Mouse (Mus musculus) embryonic facial prominence, embryonic 13.5 days (tissue): Measurements from ENCODE around the gene Wdr5. TPM values are rescaled to one million over a fixed set of nuclear protein-coding genes. Genes with fewer than 3 reads are reported as not detected.

Source experiments
- ATAC-seq: fragments of 200-750 bp; cut with Nextera tagmentation; 2 replicates; pipeline ENCODE4 v1.8.0; 2017; ENCODE audit warnings: low read depth; ENCODE audit not compliant: insufficient number of reproducible peaks, insufficient read depth, low FRiP score, low TSS enrichment
- H3K27ac ChIP-seq: fragments of 300-500 bp; sonication (generic); 2 replicates; pipeline ENCODE4 v1.5.1; 2015; ENCODE audit warnings: moderate library complexity, mild to moderate bottlenecking, inconsistent platforms
- H3K27me3 ChIP-seq: fragments of 300-500 bp; sonication (generic); 2 replicates; pipeline ENCODE4 v1.6.1; 2015; ENCODE audit warnings: mild to moderate bottlenecking, inconsistent platforms
- H3K36me3 ChIP-seq: fragments of 300-500 bp; sonication (generic); 2 replicates; pipeline ENCODE4 v1.6.1; 2015; ENCODE audit warnings: mild to moderate bottlenecking, inconsistent platforms
- H3K4me1 ChIP-seq: fragments of 300-500 bp; sonication (generic); 2 replicates; pipeline ENCODE4 v1.6.1; 2015; ENCODE audit warnings: inconsistent platforms
- H3K4me2 ChIP-seq: fragments of 300-500 bp; sonication (generic); 2 replicates; pipeline ENCODE4 v1.6.1; 2015; ENCODE audit warnings: moderate library complexity, mild to moderate bottlenecking, inconsistent platforms
- H3K4me3 ChIP-seq: fragments of 300-500 bp; sonication (generic); 2 replicates; pipeline ENCODE4 v1.5.1; 2015; ENCODE audit warnings: mild to moderate bottlenecking, inconsistent platforms
- H3K9ac ChIP-seq: fragments of 300-500 bp; sonication (generic); 2 replicates; pipeline ENCODE4 v1.6.1; 2015; ENCODE audit warnings: mild to moderate bottlenecking, inconsistent platforms
- H3K9me3 ChIP-seq: fragments of 300-500 bp; sonication (generic); 2 replicates; pipeline ENCODE4 v1.6.1; 2016; ENCODE audit warnings: inconsistent platforms
- WGBS: fragments of 180-500 bp; shearing (Covaris S2); methylation state at CpG from one replicate; pipeline ENCODE4 v1.1.7; 2015; ENCODE audit warnings: mixed read lengths; 5-methylcytosine and 5-hydroxymethylcytosine counted together
- polyA plus RNA-seq: library from polyadenylated mRNA; unstranded; fragments of >200 nt; fragmentation: Nextera tagmentation; extraction: Ambion mirVana; gene quantifications from 2 replicates; pipeline ENCODE4 v1.2.1, GENCODE M21; 2015

The Wdr5 gene
- 57.4 and 57.9 TPM in 2 replicates for polyA plus RNA-seq

DNA sequence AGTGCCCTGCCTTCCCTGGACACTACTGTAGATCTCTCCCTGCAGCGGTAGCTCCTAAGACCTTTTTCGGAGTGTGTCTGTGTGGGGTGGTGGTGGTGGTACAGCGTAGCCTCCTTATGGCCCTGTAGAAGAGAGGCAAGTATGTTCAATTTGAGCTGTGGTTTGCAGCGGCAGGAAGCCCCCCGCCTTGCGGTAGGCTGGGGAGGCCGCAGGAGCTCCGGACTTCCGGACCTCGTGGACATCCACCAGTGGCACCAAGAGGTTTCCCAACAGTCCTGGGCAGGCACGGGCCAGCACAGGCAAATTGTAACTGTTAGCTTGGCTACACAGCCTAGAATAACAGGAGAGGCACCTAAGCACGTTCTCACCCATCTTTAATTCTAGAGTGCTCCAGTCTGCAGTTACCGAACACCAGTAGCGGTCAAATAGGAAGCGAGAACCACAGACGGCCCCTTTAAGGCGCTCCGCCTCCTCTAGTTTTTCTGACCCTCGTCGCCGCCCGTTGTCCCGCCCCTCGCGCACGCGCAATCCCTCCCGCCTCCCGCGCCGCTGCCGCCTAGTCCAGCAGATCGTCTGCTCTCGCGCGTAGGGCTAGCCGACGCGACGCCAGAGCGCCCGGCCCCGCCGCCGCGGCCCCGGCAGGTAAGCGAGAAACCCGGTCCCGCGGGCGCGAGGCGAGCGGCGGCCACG, at the start of gene Wdr5:
Wdr5 (plus strand) TSS at position 519 of the 690 bp plus-strand sequence.
- H3K4me3 ChIP-seq = peak within 1 kb of the TSS; percentile 85
- peak within 1 kb of the TSS; percentile 97 for H3K4me2 ChIP-seq
- peak; percentile 89 for ATAC-seq
- peak within 1 kb of the TSS; percentile 93 for H3K27ac ChIP-seq
- peaks cover 29% of the 10 kb centered on the region for H3K4me1 ChIP-seq
- H3K9me3 ChIP-seq = peaks cover 6% of the 10 kb centered on the region; the same call in 1 of the 2 replicates
- peak within 1 kb of the TSS; percentile 97 for H3K9ac ChIP-seq
- WGBS = under 1% methylated on average over 57 of the region's 57 CpGs
- H3K27me3 ChIP-seq = no peaks in the 10 kb centered on the region
- peaks cover 18% of the 10 kb centered on the region for H3K36me3 ChIP-seq

DNA sequence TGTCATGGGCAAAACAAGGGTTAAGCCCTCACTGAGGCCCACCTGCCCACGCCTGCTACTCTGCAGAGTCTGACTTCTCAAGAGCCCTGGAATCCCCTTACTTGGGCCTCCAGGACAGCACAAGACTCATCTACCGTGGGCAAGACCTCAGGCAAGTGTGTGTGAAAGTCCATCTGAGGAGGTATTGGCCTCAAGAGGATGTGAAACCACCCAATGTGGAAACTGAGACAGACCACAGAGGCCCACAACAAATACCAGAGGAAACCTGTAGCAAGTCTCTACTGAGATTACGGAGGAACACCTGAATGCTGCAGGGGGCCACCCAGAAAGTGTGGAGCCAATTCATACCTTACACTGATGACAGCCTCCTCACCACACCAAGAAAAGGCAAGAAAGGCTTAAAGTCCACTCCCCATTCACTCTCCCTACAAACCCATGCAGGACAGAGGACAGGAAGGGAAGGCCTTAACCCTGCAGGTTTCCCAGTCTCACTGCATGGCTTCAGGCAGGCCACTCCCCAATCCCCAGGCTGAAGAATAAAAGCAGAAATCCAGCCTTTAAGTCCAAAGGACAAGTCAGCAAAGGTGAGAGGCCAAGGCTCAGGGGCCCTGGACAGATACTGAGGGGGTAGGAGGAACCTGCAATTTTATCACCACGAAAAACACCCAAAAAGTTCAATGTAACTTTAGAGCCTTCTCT, 45.5 kb upstream of the Wdr5 start:
- 66% methylated on average over 4 of the region's 4 CpGs for WGBS
- Histone ChIP-seq H3K9ac (peak overlapping the region; percentile 32; the same call in 1 of the 2 replicates), H3K27me3 (no peaks in the 10 kb centered on the region), H3K9me3 (no peaks in the 10 kb centered on the region), H3K4me3 (no peak overlapping the region), H3K27ac (no peak overlapping the region), H3K36me3 (peaks cover 62% of the 10 kb centered on the region), H3K4me1 (peaks cover 64% of the 10 kb centered on the region), H3K4me2 (no peak overlapping the region)
- ATAC-seq = no peak

- WGBS = 70% methylated on average over 3 of the region's 3 CpGs
- no peak overlapping the region for H3K4me3 ChIP-seq
- no peaks in the 10 kb centered on the region for H3K9me3 ChIP-seq
- peaks cover 64% of the 10 kb centered on the region for H3K4me1 ChIP-seq
- H3K4me2 ChIP-seq = no peak overlapping the region; the same call in 1 of the 2 replicates
- H3K27ac ChIP-seq = no peak overlapping the region
- peaks cover 57% of the 10 kb centered on the region for H3K36me3 ChIP-seq
- H3K9ac ChIP-seq = peak overlapping the region; percentile 32
- H3K27me3 ChIP-seq = no peaks in the 10 kb centered on the region
- no peak for ATAC-seq
These were observed 45.0 kb upstream of the Wdr5 start for GRCm38 (mm10) chr2:27469991-27470355.

DNA sequence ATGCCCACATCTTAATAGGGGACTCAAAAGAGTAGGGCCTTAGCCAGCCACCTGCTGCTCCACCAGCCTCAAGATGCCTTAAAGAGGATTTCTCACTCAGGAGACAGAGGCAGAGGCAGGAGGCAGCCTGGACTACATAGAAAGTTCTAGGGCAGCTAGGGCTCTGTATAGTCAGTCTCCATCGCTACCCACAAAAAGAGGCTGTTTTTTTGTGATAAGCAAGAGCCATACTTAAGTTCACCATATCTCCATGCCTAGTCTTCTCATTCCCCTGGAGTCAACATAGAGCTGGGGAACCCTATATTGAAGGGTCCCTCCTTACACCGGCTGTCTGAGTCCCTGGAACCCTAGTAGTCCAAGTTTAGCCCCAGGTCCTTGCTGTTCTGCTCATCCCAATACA, 44.4 kb upstream of the Wdr5 start:
- no peak for ATAC-seq
- WGBS = 95% methylated on average over 2 of the region's 2 CpGs
- H3K9ac ChIP-seq = peak overlapping the region; percentile 32; the same call in 1 of the 2 replicates
- no peak overlapping the region for H3K27ac ChIP-seq
- H3K9me3 ChIP-seq = no peaks in the 10 kb centered on the region
- no peaks in the 10 kb centered on the region for H3K27me3 ChIP-seq
- H3K4me2 ChIP-seq = no peak overlapping the region
- peaks cover 64% of the 10 kb centered on the region for H3K4me1 ChIP-seq
- peaks cover 52% of the 10 kb centered on the region for H3K36me3 ChIP-seq
- H3K4me3 ChIP-seq = no peak overlapping the region

DNA sequence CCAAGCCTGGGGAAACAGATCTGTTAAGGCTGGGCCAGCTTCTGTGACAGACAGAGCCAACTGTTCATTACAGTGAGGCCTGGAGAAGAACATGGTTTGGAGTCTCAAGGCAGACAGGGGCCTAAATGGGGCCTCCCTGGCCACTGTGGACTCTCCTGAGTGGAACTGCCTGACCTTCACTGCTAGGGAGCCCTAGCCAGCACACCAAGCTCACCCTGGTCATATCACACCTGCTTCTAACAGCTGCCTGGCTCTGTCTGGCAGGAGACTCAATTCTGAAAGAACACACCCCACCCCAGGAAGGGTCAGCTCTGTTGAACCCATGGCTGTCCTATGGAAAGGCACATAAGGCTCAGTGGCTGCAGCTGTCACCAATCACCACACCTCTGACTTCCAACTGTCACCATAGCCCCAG, 43.8 kb upstream of the Wdr5 start:
- no peak overlapping the region for H3K27ac ChIP-seq
- H3K27me3 ChIP-seq = no peaks in the 10 kb centered on the region
- no peak overlapping the region for H3K4me3 ChIP-seq
- ATAC-seq = no peak
- H3K4me1 ChIP-seq = peaks cover 60% of the 10 kb centered on the region
- no peaks in the 10 kb centered on the region for H3K9me3 ChIP-seq
- H3K9ac ChIP-seq = peak overlapping the region; percentile 36; the same call in 1 of the 2 replicates
- peaks cover 46% of the 10 kb centered on the region for H3K36me3 ChIP-seq
- no peak overlapping the region; the same call in 1 of the 2 replicates for H3K4me2 ChIP-seq

DNA sequence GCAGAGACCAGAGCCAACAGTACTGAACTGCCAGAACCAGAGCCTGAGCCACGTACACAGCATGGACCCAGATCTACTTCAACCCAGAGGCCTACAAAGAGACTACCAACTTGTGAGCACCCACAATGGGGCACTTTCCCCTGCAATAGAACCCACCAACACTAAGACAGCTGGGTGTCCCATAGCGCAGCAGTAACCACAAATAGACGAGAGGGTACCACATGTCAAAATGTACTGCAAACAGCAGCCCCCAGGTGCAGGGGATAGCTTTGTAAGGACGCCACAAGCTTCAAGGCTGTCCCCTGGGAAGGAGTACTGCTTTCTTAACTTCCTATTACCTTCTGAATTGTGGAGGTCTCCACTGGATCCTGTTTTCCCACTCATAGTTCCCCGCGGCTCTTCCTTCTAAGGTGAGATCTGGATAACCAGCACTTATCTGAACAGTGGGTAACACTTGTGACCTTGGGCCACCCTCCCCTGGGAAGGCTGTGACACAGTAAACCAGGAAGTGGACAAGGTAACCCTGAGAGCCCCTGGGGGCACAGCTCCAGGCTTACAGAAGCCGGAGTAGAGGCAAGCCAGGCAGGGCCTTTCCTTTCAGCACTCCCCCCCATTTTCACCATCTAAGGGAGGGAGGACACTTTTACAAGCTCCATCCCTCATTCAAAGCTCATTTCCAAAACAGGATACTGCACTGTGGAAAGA, 41.7 kb upstream of the Wdr5 start:
- WGBS = 50% methylated on average over 7 of the region's 7 CpGs
- peak overlapping the region; percentile 74 for H3K4me2 ChIP-seq
- H3K36me3 ChIP-seq = peaks cover 26% of the 10 kb centered on the region
- no peak for ATAC-seq
- H3K27me3 ChIP-seq = no peaks in the 10 kb centered on the region
- peak overlapping the region; percentile 98; the same call in 1 of the 2 replicates for H3K9ac ChIP-seq
- H3K4me1 ChIP-seq = peaks cover 64% of the 10 kb centered on the region
- H3K27ac ChIP-seq = no peak overlapping the region
- H3K9me3 ChIP-seq = no peaks in the 10 kb centered on the region
- H3K4me3 ChIP-seq = peak overlapping the region; percentile 98

DNA sequence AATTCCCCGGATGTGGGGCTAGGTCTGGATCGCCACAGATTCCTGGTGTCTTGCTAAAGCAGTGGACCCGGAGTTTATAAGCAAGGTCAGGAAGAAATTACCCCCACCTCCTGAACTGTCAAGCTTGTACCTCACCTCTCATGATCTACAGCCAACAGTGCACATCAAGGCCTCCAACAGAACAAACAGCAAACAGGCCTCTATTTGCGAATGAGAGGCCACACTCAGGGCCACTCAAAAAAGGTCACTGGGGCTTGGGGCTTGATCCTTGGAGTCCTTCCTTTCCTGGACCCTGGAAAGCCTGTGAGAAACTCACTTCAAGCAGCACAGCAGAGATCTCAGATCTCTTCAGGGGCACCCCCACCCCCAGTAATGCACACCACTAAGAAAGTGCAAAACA, 41.0 kb upstream of the Wdr5 start:
- Histone ChIP-seq H3K27me3 (no peaks in the 10 kb centered on the region), H3K36me3 (peaks cover 21% of the 10 kb centered on the region), H3K27ac (no peak overlapping the region), H3K9ac (peak overlapping the region; percentile 98), H3K4me3 (peak overlapping the region; percentile 98), H3K4me2 (peak overlapping the region; percentile 74), H3K9me3 (no peaks in the 10 kb centered on the region), H3K4me1 (peaks cover 61% of the 10 kb centered on the region)
- no peak for ATAC-seq
- WGBS = 19% methylated on average over 4 of the region's 4 CpGs

DNA sequence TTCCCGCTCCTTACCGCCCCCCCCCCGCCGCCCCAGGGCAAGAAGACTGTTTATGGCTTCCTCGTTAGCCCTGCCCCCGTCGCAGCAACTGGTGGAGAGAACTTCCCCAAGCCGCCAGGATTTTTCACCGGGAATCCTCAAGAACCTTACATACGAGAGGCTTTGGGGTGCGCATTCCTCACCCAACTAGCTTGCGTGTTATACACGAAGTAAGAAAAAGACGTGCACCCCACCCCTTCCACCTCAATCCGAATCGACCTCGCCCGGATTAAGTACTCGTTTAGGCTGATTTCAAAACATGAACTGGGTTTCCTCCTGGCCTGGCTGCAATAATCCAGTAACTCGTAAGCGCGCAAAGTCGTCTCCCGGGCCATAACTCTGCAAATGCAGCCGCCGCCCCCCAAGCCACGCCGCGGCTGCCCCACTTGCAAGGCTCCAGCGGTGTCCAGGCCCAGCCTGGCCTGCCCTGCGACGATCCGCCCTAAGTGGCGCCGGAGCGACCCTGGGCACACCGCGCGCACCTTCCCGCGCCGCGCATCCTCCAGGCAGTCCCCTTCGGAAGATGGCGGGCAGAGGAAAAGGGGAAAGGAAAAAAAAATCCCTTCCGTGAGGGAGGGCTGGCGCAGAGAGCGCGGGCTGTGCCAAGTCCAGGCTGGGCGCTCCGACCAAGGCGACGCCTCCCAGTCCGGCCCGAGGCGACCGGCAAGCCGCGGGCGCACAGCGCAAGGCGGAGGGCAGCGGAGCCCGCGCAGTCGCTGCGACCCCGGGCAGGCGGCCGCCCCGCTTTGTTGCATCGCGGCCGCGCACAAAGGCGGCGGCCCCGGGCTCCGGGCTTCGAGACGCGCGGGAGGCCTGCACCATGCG, 40.1 kb upstream of the Wdr5 start:
- Histone ChIP-seq H3K4me1 (peaks cover 53% of the 10 kb centered on the region), H3K9ac (peak overlapping the region; percentile 98)
- under 1% methylated on average over 83 of the region's 84 CpGs for WGBS

DNA sequence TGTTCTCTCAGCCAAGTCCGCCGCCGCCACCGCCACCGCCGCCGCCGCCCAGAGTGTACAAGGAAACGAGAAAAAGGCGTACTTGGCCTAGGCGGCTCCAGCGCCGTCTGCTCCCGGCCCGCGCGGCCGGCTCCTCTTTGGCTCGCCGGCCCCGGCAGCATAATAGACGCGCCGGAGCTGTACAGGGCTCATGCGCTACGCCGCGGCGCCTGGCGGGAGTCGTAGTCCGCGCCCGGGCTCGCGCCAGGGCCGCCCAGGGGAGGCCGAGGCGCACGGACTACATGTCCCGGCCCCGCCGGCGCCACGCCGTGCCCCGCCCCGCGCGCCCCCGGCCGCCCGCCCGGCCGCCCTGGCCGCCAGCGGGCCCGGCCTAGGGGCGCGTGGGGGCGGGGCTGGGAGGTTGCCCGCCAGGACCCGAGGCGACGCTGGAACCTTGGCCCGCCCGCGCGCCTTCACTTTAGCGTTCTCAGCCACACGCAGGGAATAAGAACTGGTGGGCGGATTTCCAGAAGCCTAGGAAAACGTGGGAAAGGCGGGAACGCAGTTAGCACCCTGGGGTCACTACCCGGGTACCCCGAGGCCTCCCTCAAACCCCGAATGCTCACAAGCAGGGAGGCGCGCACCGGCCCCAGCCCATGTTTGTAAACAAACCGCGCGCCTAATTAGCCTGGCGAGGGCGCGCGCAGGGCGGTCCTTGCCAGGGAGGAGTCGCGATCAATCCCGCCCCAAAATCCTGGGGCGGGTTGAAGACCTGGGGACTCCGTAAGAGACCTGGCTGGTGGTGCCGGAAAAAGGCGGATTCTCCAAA, 39.3 kb upstream of the Wdr5 start:
- Histone ChIP-seq H3K4me3 (peak overlapping the region; percentile 98), H3K9me3 (no peaks in the 10 kb centered on the region), H3K36me3 (peaks cover 11% of the 10 kb centered on the region), H3K4me1 (peaks cover 45% of the 10 kb centered on the region), H3K27me3 (no peaks in the 10 kb centered on the region), H3K9ac (peak overlapping the region; percentile 98), H3K4me2 (peak overlapping the region; percentile 74), H3K27ac (peak overlapping the region; percentile 97)
- WGBS = under 1% methylated on average over 75 of the region's 96 CpGs
- peak; percentile 97 for ATAC-seq

More for the DNA sequence above, 40.1 kb upstream of the Wdr5 start:
- Histone ChIP-seq H3K36me3 (peaks cover 18% of the 10 kb centered on the region), H3K9me3 (no peaks in the 10 kb centered on the region), H3K4me2 (peak overlapping the region; percentile 74), H3K4me3 (peak overlapping the region; percentile 98), H3K27me3 (no peaks in the 10 kb centered on the region), H3K27ac (peak overlapping the region; percentile 97)
- peak; percentile 15; the same call in 1 of the 2 replicates for ATAC-seq
